Mouse (Mus musculus): ENCODE results near the gene Sh3bp1.

Sh3bp1 gene

DNA sequence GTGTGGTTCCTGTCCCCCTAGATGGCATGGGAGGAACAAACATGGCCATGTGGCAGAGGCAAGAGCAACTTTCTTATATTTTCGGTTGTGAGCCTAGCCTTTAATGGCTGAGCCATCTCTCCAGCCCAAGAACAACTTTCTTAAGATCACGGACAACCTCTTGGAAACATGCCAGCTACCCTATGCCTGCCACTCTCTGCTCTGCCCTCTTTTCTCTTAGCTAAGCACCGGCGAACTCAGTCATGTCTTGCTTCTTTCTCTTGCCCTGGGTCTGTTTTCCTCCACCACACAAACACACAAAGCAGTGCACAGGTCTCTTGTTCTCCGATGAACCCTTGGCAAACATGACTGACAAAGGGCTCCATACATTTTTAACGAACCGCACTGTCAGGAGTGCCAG, 46.7 kb downstream of the Sh3bp1 start:
- no peak for DNase-seq (ENCODE audit: low spot score)

DNA sequence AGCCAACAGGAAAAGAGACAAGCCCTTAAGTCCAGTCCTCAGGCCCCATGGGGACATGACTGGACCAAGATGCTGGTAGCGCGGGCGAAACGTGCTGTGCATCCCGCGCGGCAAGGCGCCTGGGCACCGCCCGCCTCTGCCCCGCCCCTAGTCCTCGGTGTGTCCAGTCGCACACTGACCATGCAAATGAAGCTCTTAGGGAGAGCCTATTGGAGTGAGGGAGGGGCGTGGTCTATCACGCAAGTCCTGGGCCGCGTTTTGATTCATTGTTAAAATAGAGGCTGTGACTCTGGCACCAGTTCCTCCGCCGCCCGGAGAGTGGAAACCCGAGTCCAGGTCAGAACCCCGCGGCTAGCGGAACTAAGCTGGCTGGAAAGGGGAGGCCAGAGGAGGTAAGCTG, 48.1 kb downstream of the Sh3bp1 start, which contains the start of gene Triobp:
Gene Triobp, plus strand, starts transcription at position 68 of the 400 bp plus-strand sequence.
- DNase-seq (ENCODE audit: low spot score): peak; percentile 84

DNA sequence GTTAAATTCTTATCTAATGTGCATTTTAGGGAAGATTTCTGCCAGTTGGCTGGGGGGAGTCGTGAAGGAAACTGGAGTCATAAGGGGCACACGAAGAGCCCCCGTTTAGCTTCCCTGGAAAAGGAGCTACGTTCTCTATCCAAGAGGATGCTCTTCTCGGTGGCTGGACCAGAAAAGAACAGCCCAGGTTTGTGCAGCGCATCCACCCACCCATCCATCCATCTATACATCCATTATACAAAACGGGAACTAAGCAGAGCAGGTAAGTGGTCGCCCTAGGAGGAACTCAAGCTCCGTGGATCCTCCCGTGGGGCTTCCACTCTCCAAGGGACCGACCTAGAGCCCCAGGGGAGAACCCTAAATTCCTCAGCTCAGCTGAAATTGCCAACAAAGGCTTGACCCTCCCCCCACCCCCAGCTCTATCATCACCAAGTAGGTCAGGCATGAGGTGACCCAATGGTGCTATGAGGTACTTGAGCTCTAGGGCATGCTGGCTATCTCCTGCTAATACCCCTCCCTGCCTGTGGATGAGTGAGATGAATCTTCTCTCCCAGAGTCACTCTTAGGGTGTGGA, 48.7 kb downstream of the Sh3bp1 start:
- no peak for DNase-seq (ENCODE audit: low spot score)

DNA sequence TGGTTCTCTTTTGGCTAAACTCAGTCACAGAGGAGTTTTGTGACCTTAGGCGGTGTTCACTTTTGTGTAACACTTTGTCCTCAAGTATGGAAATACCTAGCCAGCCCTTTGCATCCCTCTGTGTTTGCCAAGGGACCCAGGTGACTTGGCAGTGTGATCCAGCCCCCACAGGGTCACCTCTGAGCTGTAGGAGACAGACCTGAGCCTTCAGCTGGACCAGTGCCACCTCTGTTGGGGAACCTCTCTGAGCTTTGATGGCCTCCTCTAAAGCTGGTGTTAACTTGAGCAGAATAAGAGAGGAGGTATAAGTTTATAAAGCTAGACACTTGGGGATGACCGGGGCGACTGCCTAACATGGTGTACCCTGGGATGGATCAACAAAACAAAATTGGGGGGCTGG, 49.3 kb downstream of the Sh3bp1 start:
- no peak for DNase-seq (ENCODE audit: low spot score)

DNA sequence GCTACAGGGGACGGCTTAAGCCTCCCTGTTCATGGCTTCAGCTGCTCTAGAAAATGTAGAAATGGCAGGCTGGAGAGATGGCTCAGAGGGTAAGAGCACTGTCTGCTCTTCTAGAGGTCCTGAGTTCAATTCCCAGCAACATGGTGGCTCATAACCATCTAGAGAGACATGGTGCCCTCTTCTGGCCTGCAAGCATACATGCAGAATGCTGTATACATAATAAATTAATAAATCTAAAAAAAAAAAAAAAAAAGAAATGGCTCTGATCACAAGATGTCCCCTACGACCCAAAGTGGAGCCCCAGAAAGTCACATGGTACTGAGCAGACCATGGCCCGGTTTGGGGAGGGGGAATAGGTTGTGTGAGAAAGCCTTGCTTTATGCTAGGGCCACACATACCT, 56.1 kb downstream of the Sh3bp1 start:
- no peak for DNase-seq (ENCODE audit: low spot score)

DNA sequence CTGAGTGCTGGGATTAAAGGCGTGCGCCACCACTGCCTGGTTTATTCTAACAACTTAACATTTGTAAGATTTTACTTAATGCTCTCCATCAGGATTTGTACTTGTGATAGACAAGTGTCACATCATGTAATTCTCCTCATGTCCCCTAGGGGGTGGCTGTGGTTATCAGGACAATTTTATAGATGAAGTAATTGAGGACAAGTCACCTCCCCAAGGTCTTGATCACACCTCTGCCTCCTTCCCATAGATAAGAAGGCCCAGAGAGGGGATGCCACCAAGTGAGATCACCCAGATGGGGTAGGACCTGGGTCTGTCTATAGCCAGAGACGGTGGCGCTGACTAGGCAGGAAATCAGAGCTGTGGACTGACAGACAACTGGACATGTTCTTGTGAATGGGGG, 56.8 kb downstream of the Sh3bp1 start:
- DNase-seq (ENCODE audit: low spot score): no peak

DNA sequence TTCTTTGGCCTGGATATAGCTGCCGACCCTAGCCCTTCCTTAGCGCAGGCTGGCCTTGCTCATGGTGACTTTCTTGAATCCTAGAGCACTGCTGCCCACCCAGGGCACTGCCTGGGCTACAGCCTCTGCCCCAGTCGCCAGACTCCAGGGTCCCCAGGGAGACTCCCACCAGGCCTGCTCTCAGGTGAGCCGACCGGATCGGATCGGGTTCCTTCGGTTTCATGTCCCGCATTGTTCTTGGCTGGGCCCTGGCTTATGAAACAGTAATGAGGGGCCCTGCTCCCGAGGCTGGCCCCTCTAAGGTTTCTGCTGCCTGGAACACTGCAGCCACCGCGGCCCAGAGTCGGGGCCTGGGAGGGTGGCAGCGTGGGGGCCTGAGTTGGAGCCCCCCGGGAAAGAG, 57.5 kb downstream of the Sh3bp1 start:
- DNase-seq (ENCODE audit: low spot score): no peak

DNA sequence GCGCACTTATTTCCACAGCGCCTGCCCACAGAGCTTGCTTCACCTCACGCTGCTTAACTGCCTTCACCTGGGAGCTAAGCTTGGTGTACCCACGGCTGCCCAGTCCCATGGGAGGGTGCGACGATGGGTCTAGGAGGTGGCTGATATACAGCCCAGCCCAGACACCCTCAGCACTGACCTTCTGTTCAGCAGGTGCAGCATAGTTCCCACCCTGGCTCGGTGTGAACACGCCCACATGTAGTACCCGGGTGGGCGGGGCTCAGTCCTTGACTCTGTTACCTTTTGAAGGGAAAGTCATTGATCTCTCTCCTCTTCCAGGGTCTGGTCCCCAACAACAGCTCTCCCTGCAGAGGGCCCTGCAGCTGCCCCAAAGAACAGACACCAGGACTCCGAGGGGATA, 60.0 kb downstream of the Sh3bp1 start:
- no peak for DNase-seq (ENCODE audit: low spot score)

DNA sequence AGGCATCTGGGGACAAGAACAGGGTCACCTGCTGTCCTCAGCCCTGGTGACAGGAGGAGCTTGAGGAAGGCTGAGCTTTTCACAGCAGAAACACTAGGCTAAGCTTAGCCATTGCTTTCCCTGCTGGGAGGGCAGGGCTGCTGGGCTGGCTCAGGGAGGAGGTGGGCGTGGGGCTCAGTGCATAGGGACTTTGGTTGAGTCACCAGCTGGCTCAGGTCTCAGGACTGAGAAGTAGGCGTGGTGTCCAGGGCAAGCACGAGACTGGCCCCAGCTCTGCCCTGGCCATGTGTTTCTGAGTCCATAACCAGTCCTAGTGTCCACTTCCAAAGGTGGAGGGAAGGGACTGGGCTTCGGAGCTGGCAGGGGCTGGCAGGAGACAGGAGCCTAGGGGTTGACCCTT, 60.5 kb downstream of the Sh3bp1 start:
- peak; percentile 83 for DNase-seq (ENCODE audit: low spot score)
